ENCODE assay signal across 21 mouse cellular contexts in genomic region chr8:36340454-36340853, GRCm38 (mm10).
DNase-seq lines count a peak whose midpoint lies in the region; ATAC-seq and TF ChIP-seq lines count a peak whose summit lies in the region.
"Had no signal": no experiment of that assay in that cellular context is flagged by ENCODE, and none has a peak within 500 bp of the region (broad histone marks: within the 10 kb centered on the region; RNA-seq: fewer than 3 reads in every experiment).

No protein-coding gene starts in this region.

- peak; percentile 76; the same call in 1 of the 2 replicates for ATAC-seq in forebrain, embryonic 14.5 days
- ATAC-seq in stomach, postnatal 0 days (ENCODE audit: low FRiP score, low TSS enrichment) = no peak
- ATAC-seq: intestine, embryonic 15.5 days had no signal

- DNase-seq in forebrain, embryonic 14.5 days (ENCODE audit: low spot score) = peak; percentile 81
- no peak for DNase-seq in forebrain, embryonic 10.5 days (ENCODE audit: extremely low spot score, low spot score)
- DNase-seq in left cerebral cortex, postnatal 4 days = peak; percentile 86
- no peak for DNase-seq in left cerebral cortex, adult 9 months (ENCODE audit: low spot score in 2 of 2)
- DNase-seq in cerebellum, adult 9-11 months = peak; percentile 88
- peak; percentile 57 for DNase-seq in layer of hippocampus, adult 9-11 months
- no peak for DNase-seq in stomach, postnatal 0 days (ENCODE audit: low spot score)
- no peak for DNase-seq in retina, embryonic 14.5 days (ENCODE audit: low spot score)
- DNase-seq: adrenal gland, postnatal 25 days; gastrocnemius, postnatal 10 days; heart, postnatal 14 days; lung, adult 2 months; retina, postnatal 1 day; thymus, adult 18-20 months had no signal

- intact Hi-C loops in left cerebral cortex, postnatal 4 days (cut with DNase I) = no loop called here

- H3K36me3 ChIP-seq in forebrain, embryonic 14.5 days (ENCODE audit: control insufficient read depth, insufficient read depth, low read length) = no peaks in the 10 kb centered on the region
- no peaks in the 10 kb centered on the region for H3K36me3 ChIP-seq in forebrain, embryonic 10.5 days (replicated peaks)
- no peaks in the 10 kb centered on the region for H3K36me3 ChIP-seq in stomach, postnatal 0 days (ENCODE audit: control insufficient read depth, insufficient read depth, low read length)
- H3K36me3 ChIP-seq: heart, embryonic 10.5 days; intestine, embryonic 15.5 days; limb, embryonic 15.5 days; neural tube, embryonic 12.5 days had no signal

- no peaks in the 10 kb centered on the region for H3K9me3 ChIP-seq in forebrain, embryonic 14.5 days (replicated peaks; ENCODE audit: control insufficient read depth, low read length)
- no peaks in the 10 kb centered on the region for H3K9me3 ChIP-seq in forebrain, embryonic 10.5 days
- no peaks in the 10 kb centered on the region for H3K9me3 ChIP-seq in stomach, postnatal 0 days (ENCODE audit: control insufficient read depth, low read length)
- H3K9me3 ChIP-seq: heart, embryonic 10.5 days; intestine, embryonic 15.5 days; limb, embryonic 15.5 days; neural tube, embryonic 12.5 days had no signal

- peak overlapping the region; percentile 6; the same call in 1 of the 2 replicates for H3K27ac ChIP-seq in forebrain, embryonic 14.5 days (ENCODE audit: low read depth, low read length)
- no peak overlapping the region for H3K27ac ChIP-seq in forebrain, embryonic 10.5 days
- no peak overlapping the region for H3K27ac ChIP-seq in stomach, postnatal 0 days (replicated peaks)
- H3K27ac ChIP-seq: heart, embryonic 10.5 days; intestine, embryonic 15.5 days; kidney, postnatal 0 days; left cerebral cortex, adult 2 months; limb, embryonic 15.5 days; neural tube, embryonic 12.5 days had no signal

- H3K4me2 ChIP-seq in forebrain, embryonic 14.5 days (ENCODE audit: low read length) = no peak overlapping the region
- H3K4me2 ChIP-seq in stomach, postnatal 0 days (replicated peaks; ENCODE audit: low read depth) = no peak overlapping the region
- H3K4me2 ChIP-seq: intestine, embryonic 15.5 days; limb, embryonic 15.5 days; neural tube, embryonic 12.5 days had no signal

- no peaks in the 10 kb centered on the region for H3K27me3 ChIP-seq in forebrain, embryonic 14.5 days (replicated peaks; ENCODE audit: control insufficient read depth, insufficient read depth, low read length)
- H3K27me3 ChIP-seq in forebrain, embryonic 10.5 days (ENCODE audit: poor library complexity, severe bottlenecking) = no peaks in the 10 kb centered on the region
- no peaks in the 10 kb centered on the region for H3K27me3 ChIP-seq in stomach, postnatal 0 days (ENCODE audit: control insufficient read depth, insufficient read depth, low read length)
- H3K27me3 ChIP-seq: CH12.LX; intestine, embryonic 15.5 days; limb, embryonic 15.5 days; neural tube, embryonic 12.5 days had no signal

- no peak for TF ChIP-seq CTCF in stomach, postnatal 0 days (IDR thresholded peaks at IDR 0.05; ENCODE audit: low read depth)

- no peaks in the 10 kb centered on the region for H3K4me1 ChIP-seq in forebrain, embryonic 14.5 days (ENCODE audit: control insufficient read depth, insufficient read depth, low read length)
- H3K4me1 ChIP-seq in forebrain, embryonic 10.5 days = no peaks in the 10 kb centered on the region
- H3K4me1 ChIP-seq in stomach, postnatal 0 days (replicated peaks; ENCODE audit: control insufficient read depth, insufficient read depth) = no peaks in the 10 kb centered on the region
- H3K4me1 ChIP-seq: heart, embryonic 10.5 days; intestine, embryonic 15.5 days; neural tube, embryonic 12.5 days had no signal

- H3K4me3 ChIP-seq in forebrain, embryonic 14.5 days (ENCODE audit: low read depth, low read length) = no peak overlapping the region
- no peak overlapping the region for H3K4me3 ChIP-seq in forebrain, embryonic 10.5 days
- H3K4me3 ChIP-seq in stomach, postnatal 0 days (ENCODE audit: low read depth, low read length) = no peak overlapping the region
- H3K4me3 ChIP-seq: heart, embryonic 10.5 days; intestine, embryonic 15.5 days; left cerebral cortex, adult 2 months; limb, embryonic 15.5 days; neural tube, embryonic 12.5 days had no signal

- H3K9ac ChIP-seq in forebrain, embryonic 14.5 days (ENCODE audit: low read length) = no peak overlapping the region
- H3K9ac ChIP-seq in stomach, postnatal 0 days (ENCODE audit: low read length) = no peak overlapping the region
- H3K9ac ChIP-seq: intestine, embryonic 15.5 days; limb, embryonic 15.5 days; neural tube, embryonic 12.5 days had no signal

- WGBS in forebrain, embryonic 14.5 days = 65% methylated on average over 3 of the region's 3 CpGs
- 77% methylated on average over 3 of the region's 3 CpGs for WGBS in forebrain, embryonic 10.5 days
- WGBS in stomach, postnatal 0 days = 68% methylated on average over 3 of the region's 3 CpGs

- TF ChIP-seq EP300 in stomach, postnatal 0 days (optimal IDR thresholded peaks at IDR 0.05) = no peak

Comparison
In these comparisons a context has a peak if more than half of its experiments do, and no peak if none do; other contexts are left out.
1. DNase-seq: peak in forebrain, embryonic 14.5 days (single experiment), left cerebral cortex, postnatal 4 days (single experiment), cerebellum, adult 9-11 months (single experiment) and layer of hippocampus, adult 9-11 months (single experiment); none in forebrain, embryonic 10.5 days (single experiment), left cerebral cortex, adult 9 months (0 of 2), stomach, postnatal 0 days (single experiment) and retina, embryonic 14.5 days (single experiment).